ENCODE assay signal across 12 mouse cellular contexts in genomic region chr5:24963776-24964175, GRCm38 (mm10).
DNase-seq lines count a peak whose midpoint lies in the region; ATAC-seq lines count a peak whose summit lies in the region.
"Had no signal": no experiment of that assay in that cellular context is flagged by ENCODE, and none has a peak within 500 bp of the region (broad histone marks: within the 10 kb centered on the region; RNA-seq: fewer than 3 reads in every experiment).

No protein-coding gene starts in this region.

- intact Hi-C loops in gastrocnemius, postnatal 36 days (cut with DNase I): no loop called here
- intact Hi-C loops in left cerebral cortex, postnatal 36 days (cut with DNase I): no loop called here

- ATAC-seq in hindbrain, embryonic 12.5 days (ENCODE audit: low FRiP score): no peak
- ATAC-seq: CD4-positive, CD25-positive, alpha-beta regulatory T cell, adult 4 months; liver, postnatal 0 days had no signal

- no peaks in the 10 kb centered on the region for H3K36me3 ChIP-seq in hindbrain, embryonic 12.5 days
- H3K36me3 ChIP-seq: embryonic facial prominence, embryonic 13.5 days had no signal

- DNase-seq in gastrocnemius, adult 18-20 months (ENCODE audit: low spot score): peak; percentile 88
- no peak for DNase-seq in gastrocnemius, postnatal 4 days (ENCODE audit: low spot score in 2 of 2)
- DNase-seq in cerebellum, adult 11-12 months: peak; percentile 71
- DNase-seq in gastrocnemius, postnatal 36 days: peak; percentile 51 to 70
- peak; percentile 68 to 80 for DNase-seq in lung, adult 18-20 months
- no peak for DNase-seq in left cerebral cortex, postnatal 36 days (ENCODE audit: low spot score in 2 of 2)
- DNase-seq in T-cell, adult 2 months (ENCODE audit: low spot score): no peak
- DNase-seq: liver, postnatal 0 days had no signal

- H3K4me2 ChIP-seq in hindbrain, embryonic 12.5 days (replicated peaks): no peak overlapping the region
- H3K4me2 ChIP-seq: embryonic facial prominence, embryonic 13.5 days had no signal

- no peaks in the 10 kb centered on the region for H3K27me3 ChIP-seq in hindbrain, embryonic 12.5 days
- H3K27me3 ChIP-seq: embryonic facial prominence, embryonic 13.5 days had no signal

- H3K9me3 ChIP-seq in hindbrain, embryonic 12.5 days (replicated peaks): no peaks in the 10 kb centered on the region
- H3K9me3 ChIP-seq: embryonic facial prominence, embryonic 13.5 days had no signal

- H3K4me1 ChIP-seq in hindbrain, embryonic 12.5 days: no peaks in the 10 kb centered on the region
- H3K4me1 ChIP-seq: embryonic facial prominence, embryonic 13.5 days had no signal

- H3K4me3 ChIP-seq in hindbrain, embryonic 12.5 days: no peak overlapping the region
- H3K4me3 ChIP-seq: embryonic facial prominence, embryonic 13.5 days had no signal

- 75% methylated on average over 4 of the region's 4 CpGs for WGBS in hindbrain, embryonic 12.5 days

- no peak overlapping the region for H3K9ac ChIP-seq in hindbrain, embryonic 12.5 days
- H3K9ac ChIP-seq: embryonic facial prominence, embryonic 13.5 days; liver, postnatal 0 days had no signal

- H3K27ac ChIP-seq in hindbrain, embryonic 12.5 days: no peak overlapping the region
- H3K27ac ChIP-seq: embryonic facial prominence, embryonic 13.5 days; kidney, postnatal 0 days had no signal

Comparison
In these comparisons a context has a peak if more than half of its experiments do, and no peak if none do; other contexts are left out.
1. DNase-seq: peak in gastrocnemius, adult 18-20 months (single experiment), cerebellum, adult 11-12 months (single experiment), gastrocnemius, postnatal 36 days (2 of 2) and lung, adult 18-20 months (2 of 2); none in gastrocnemius, postnatal 4 days (0 of 2), left cerebral cortex, postnatal 36 days (0 of 2) and T-cell, adult 2 months (single experiment).